Mouse (Mus musculus) heart, embryonic 12.5 days (tissue): ENCODE measurements at regions not wholly inside any gene's neighbourhood (a gene's known extent, or its start where the extent isn't known, plus 50 kb on each side); places are given as distances from the start of the nearest gene placed in this dataset.

Experiments used
- ATAC-seq: fragments of 200-750 bp; cut with Nextera tagmentation; 2 replicates; pipeline ENCODE4 v1.8.0; 2017; ENCODE audit warnings: moderate TSS enrichment, moderate library complexity; ENCODE audit not compliant: insufficient number of reproducible peaks, low FRiP score
- H3K27ac ChIP-seq: fragments of 300-500 bp; sonication (generic); 2 replicates; pipeline ENCODE4 v1.5.1; 2016; ENCODE audit warnings: mild to moderate bottlenecking, moderate library complexity; ENCODE audit not compliant: poor library complexity, severe bottlenecking
- H3K27me3 ChIP-seq: fragments of 300-500 bp; sonication (generic); replicated peaks from 2 replicates; pipeline ENCODE4 v1.6.1; 2016; ENCODE audit warnings: mild to moderate bottlenecking, moderate library complexity
- H3K36me3 ChIP-seq: fragments of 300-500 bp; sonication (generic); 2 replicates; pipeline ENCODE4 v1.6.1; 2016; ENCODE audit warnings: mild to moderate bottlenecking, moderate library complexity
- H3K4me1 ChIP-seq: fragments of 300-500 bp; sonication (generic); replicated peaks from 2 replicates; pipeline ENCODE4 v1.6.1; 2016; ENCODE audit warnings: mild to moderate bottlenecking
- H3K4me2 ChIP-seq: fragments of 300-500 bp; sonication (generic); 2 replicates; pipeline ENCODE4 v1.6.1; 2016; ENCODE audit warnings: mild to moderate bottlenecking, moderate library complexity
- H3K4me3 ChIP-seq: fragments of 300-500 bp; sonication (generic); 2 replicates; pipeline ENCODE4 v1.5.1; 2016; ENCODE audit warnings: mild to moderate bottlenecking
- H3K9ac ChIP-seq: fragments of 300-500 bp; sonication (generic); 2 replicates; pipeline ENCODE4 v1.6.1; 2016; ENCODE audit warnings: mild to moderate bottlenecking, moderate library complexity
- H3K9me3 ChIP-seq: fragments of 300-500 bp; sonication (generic); replicated peaks from 2 replicates; pipeline ENCODE4 v1.6.1; 2016; ENCODE audit warnings: mild to moderate bottlenecking, moderate library complexity
- WGBS: fragments of 180-500 bp; shearing (Covaris S2); methylation state at CpG from one replicate; pipeline ENCODE4 v1.1.7; 2016; 5-methylcytosine and 5-hydroxymethylcytosine counted together

DNA sequence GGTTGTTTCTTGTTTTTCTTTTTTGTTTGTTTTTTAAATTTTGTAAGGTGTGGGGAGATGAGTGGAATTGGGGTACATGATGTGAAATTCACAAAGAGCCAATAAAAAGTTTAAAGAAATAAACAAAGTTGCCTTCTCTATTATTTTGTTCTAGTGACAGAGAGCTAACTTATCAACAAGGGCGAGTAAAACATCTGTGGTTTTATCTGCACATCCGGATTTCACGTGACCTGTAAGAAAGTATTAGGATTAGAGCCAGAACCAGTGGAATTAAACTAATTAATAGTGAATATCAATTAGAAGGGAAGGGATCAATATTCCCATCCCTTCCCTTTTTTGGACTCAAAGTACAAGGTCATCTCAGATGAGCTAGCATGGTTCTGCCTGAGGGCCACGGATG is 52.6 kb upstream of the Csf1 start:
- 65% methylated on average over 4 of the region's 4 CpGs for WGBS

DNA sequence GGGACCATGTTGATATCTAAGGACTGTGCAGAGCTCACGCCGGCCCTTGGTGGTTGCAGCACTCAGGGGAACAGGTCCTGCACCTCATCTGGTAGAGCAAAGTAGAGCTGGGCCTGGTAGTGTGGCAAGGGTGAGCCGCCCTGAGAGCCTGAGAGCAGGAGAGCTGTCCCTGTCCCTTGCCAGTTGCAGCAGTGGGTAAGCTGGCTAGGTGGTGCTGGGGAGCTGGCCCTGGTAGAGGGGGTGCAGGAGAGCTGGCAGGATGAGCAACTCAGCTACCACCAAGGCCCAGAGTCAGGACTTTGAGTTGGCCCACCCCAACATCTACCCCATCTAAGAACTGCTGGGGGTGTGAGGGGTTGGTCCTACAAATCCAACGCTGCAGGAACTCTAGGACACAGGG is 52.1 kb upstream of the Csf1 start:
- H3K36me3 ChIP-seq, result no peaks in the 10 kb centered on the region
- no peaks in the 10 kb centered on the region for H3K27me3 ChIP-seq
- H3K9ac ChIP-seq, result no peak overlapping the region
- peaks cover 5% of the 10 kb centered on the region; the same call in 1 of the 2 replicates for H3K4me1 ChIP-seq
- H3K4me3 ChIP-seq, result no peak overlapping the region
- WGBS, result 83% methylated on average over 4 of the region's 4 CpGs
- H3K27ac ChIP-seq, result no peak overlapping the region
- ATAC-seq, result peak; percentile 29; the same call in 1 of the 2 replicates
- H3K9me3 ChIP-seq, result no peaks in the 10 kb centered on the region
- H3K4me2 ChIP-seq, result no peak overlapping the region

More for the DNA sequence above, 52.6 kb upstream of the Csf1 start:
- Histone ChIP-seq H3K36me3 (no peaks in the 10 kb centered on the region), H3K9me3 (no peaks in the 10 kb centered on the region), H3K27ac (no peak overlapping the region), H3K9ac (no peak overlapping the region), H3K27me3 (no peaks in the 10 kb centered on the region), H3K4me1 (peaks cover 5% of the 10 kb centered on the region; the same call in 1 of the 2 replicates), H3K4me2 (no peak overlapping the region), H3K4me3 (no peak overlapping the region)
- ATAC-seq, result no peak

DNA sequence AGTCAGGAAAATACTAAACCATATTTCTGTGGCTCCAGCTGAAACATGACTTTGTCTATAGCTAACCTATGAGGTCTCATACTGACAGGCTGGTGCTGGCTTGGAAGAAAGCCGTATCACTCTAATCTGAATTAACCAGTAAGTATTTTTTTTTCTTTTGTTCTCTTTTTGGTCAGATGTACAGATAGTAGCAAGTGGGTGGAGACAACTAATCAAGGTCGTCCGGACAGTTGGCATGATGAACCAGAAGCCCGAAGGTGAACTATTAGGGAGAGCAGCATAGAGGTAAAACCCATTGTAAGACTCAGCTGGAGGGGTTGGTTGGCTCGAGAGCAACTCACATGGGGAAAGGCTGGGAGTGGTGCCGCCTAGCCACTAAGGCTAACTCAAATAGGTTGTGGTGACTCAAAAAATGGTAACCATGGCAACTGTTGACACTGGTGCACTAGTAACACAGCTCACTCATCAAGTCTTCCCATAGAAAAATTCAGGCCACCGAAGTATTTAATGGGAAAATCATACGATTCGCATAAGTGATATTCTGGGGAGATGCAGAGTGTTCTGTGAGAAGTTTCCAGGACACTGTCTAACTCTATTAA is 50.3 kb upstream of the Csf1 start:
- ATAC-seq, result no peak
- H3K4me1 ChIP-seq, result peaks cover 5% of the 10 kb centered on the region; the same call in 1 of the 2 replicates
- no peaks in the 10 kb centered on the region for H3K9me3 ChIP-seq
- 82% methylated on average over 9 of the region's 9 CpGs for WGBS
- H3K36me3 ChIP-seq, result no peaks in the 10 kb centered on the region
- no peak overlapping the region for H3K4me3 ChIP-seq
- no peaks in the 10 kb centered on the region for H3K27me3 ChIP-seq
- H3K9ac ChIP-seq, result no peak overlapping the region
- H3K27ac ChIP-seq, result no peak overlapping the region
- H3K4me2 ChIP-seq, result no peak overlapping the region
